8 mouse cellular contexts compared by ENCODE assay signal in genomic region chr4:106708408-106708807, GRCm38 (mm10). TPM values are rescaled to one million over a fixed set of nuclear protein-coding genes. Genes with fewer than 3 reads are reported as not detected.
DNase-seq lines count a peak whose midpoint lies in the region; ATAC-seq and TF ChIP-seq lines count a peak whose summit lies in the region.

No protein-coding gene starts in this region.

- H3K9ac ChIP-seq in forebrain, embryonic 14.5 days (ENCODE audit: low read length) = no peak overlapping the region; the same call in 1 of the 2 replicates
- no peak overlapping the region for H3K9ac ChIP-seq in lung, embryonic 14.5 days

- WGBS in forebrain, embryonic 14.5 days = 3% methylated on average over 8 of the region's 8 CpGs
- WGBS in lung, embryonic 14.5 days = 0% methylated on average over 8 of the region's 8 CpGs

- TF ChIP-seq CTCF in lung, embryonic 14.5 days (IDR thresholded peaks at IDR 0.05; ENCODE audit: low read depth) = peak; percentile 98

- H3K4me1 ChIP-seq in forebrain, embryonic 14.5 days (ENCODE audit: control insufficient read depth, insufficient read depth, low read length) = peaks cover 19% of the 10 kb centered on the region
- no peaks in the 10 kb centered on the region for H3K4me1 ChIP-seq in lung, embryonic 14.5 days (ENCODE audit: insufficient read depth)

- H3K4me3 ChIP-seq in forebrain, embryonic 14.5 days (ENCODE audit: low read depth, low read length) = no peak overlapping the region
- H3K4me3 ChIP-seq in lung, embryonic 14.5 days (ENCODE audit: low read depth, low read length) = no peak overlapping the region

- no peaks in the 10 kb centered on the region for H3K27me3 ChIP-seq in forebrain, embryonic 14.5 days (replicated peaks; ENCODE audit: control insufficient read depth, insufficient read depth, low read length)
- H3K27me3 ChIP-seq in lung, embryonic 14.5 days (ENCODE audit: insufficient read depth, low read length) = no peaks in the 10 kb centered on the region

- no peaks in the 10 kb centered on the region for H3K36me3 ChIP-seq in forebrain, embryonic 14.5 days (ENCODE audit: control insufficient read depth, insufficient read depth, low read length)
- H3K36me3 ChIP-seq in lung, embryonic 14.5 days (ENCODE audit: insufficient read depth) = no peaks in the 10 kb centered on the region

- H3K4me2 ChIP-seq in forebrain, embryonic 14.5 days (ENCODE audit: low read length) = 0 out of 2 replicates have a peak overlapping the region, but pooled peaks have one; percentile 5
- H3K4me2 ChIP-seq in lung, embryonic 14.5 days = peak overlapping the region; percentile 49

- no peak overlapping the region for H3K27ac ChIP-seq in forebrain, embryonic 14.5 days (ENCODE audit: low read depth, low read length)
- H3K27ac ChIP-seq in lung, embryonic 14.5 days (ENCODE audit: low read depth) = no peak overlapping the region

- DNase-seq in ES-CJ7 (ENCODE audit: low read depth, low spot score) = peak; percentile 81
- DNase-seq in c-Kit-positive CD71-positive TER-119-positive erythroid progenitor cells, embryonic 14.5 days (ENCODE audit: low spot score) = peak; percentile 63
- peak; percentile 80 for DNase-seq in forebrain, embryonic 14.5 days (ENCODE audit: low spot score)
- DNase-seq in heart, postnatal 25 days (ENCODE audit: low spot score) = peak; percentile 25
- peak; percentile 55 to 86 for DNase-seq in layer of hippocampus, adult 8-10 months (ENCODE audit: low spot score in 2 of 2)
- peak; percentile 89 for DNase-seq in lung, embryonic 14.5 days
- DNase-seq in ovary, adult 18-20 months (ENCODE audit: low spot score) = peak; percentile 42
- peak; percentile 22 to 48 for DNase-seq in thymus, adult 18-20 months

- H3K9me3 ChIP-seq in forebrain, embryonic 14.5 days (replicated peaks; ENCODE audit: control insufficient read depth, low read length) = no peaks in the 10 kb centered on the region
- H3K9me3 ChIP-seq in lung, embryonic 14.5 days (ENCODE audit: low read depth, low read length) = no peaks in the 10 kb centered on the region

- ATAC-seq in forebrain, embryonic 14.5 days = peak; percentile 47
- peak; percentile 35; the same call in 1 of the 2 replicates for ATAC-seq in lung, embryonic 14.5 days (ENCODE audit: insufficient read depth)

- intact Hi-C loops in heart, postnatal 25 days (cut with DNase I) = loop anchor here (1.0 to 10.0 kb wide), 3 partner anchors 77 to 234 kb away; no protein-coding TSS in a partner anchor

RNA-seq across cellular contexts. Expression of gene Mroh7, which starts 22.3 kb away (rescaled TPM):
- 0.09 and 0.18 TPM in 2 replicates for polyA plus RNA-seq in forebrain, embryonic 14.5 days (2014; fragmentation: Nextera tagmentation; extraction: Ambion mirVana)
- total RNA-seq in heart, postnatal 25 days (2021) = under 1 TPM; 0.08 to 0.22 TPM
- 1 to 10 TPM; 4.4 to 4.6 (median 4.5) TPM for total RNA-seq in layer of hippocampus, adult 8-10 months (2022)
- polyA plus RNA-seq in lung, embryonic 14.5 days (2014; fragmentation: Nextera tagmentation; extraction: Ambion mirVana) = 0.08 and 0.22 TPM in 2 replicates

RNA-seq across cellular contexts. Expression of gene Fam151a, which starts 25.3 kb away (rescaled TPM):
- polyA plus RNA-seq in forebrain, embryonic 14.5 days (2014; fragmentation: Nextera tagmentation; extraction: Ambion mirVana) = not detected in 2 replicates
- under 1 TPM; 0.39 to 0.64 TPM for total RNA-seq in heart, postnatal 25 days (2021)
- total RNA-seq in layer of hippocampus, adult 8-10 months (2022) = not detected
- 0.27 and 0.30 TPM in 2 replicates for polyA plus RNA-seq in lung, embryonic 14.5 days (2014; fragmentation: Nextera tagmentation; extraction: Ambion mirVana)

RNA-seq across cellular contexts. Expression of gene Ttc4, which starts 29.7 kb away (rescaled TPM):
- 106 and 107 TPM in 2 replicates for polyA plus RNA-seq in forebrain, embryonic 14.5 days (2014; fragmentation: Nextera tagmentation; extraction: Ambion mirVana)
- total RNA-seq in heart, postnatal 25 days (2021) = 10 to 100 TPM; 17.0 to 17.3 TPM
- total RNA-seq in layer of hippocampus, adult 8-10 months (2022) = 10 to 100 TPM; 37.4 to 64.6 (median 50.1) TPM
- polyA plus RNA-seq in lung, embryonic 14.5 days (2014; fragmentation: Nextera tagmentation; extraction: Ambion mirVana) = 79.1 and 80.4 TPM in 2 replicates

RNA-seq across cellular contexts. Expression of gene Pars2, which starts 57.5 kb away (rescaled TPM):
- polyA plus RNA-seq in forebrain, embryonic 14.5 days (2014; fragmentation: Nextera tagmentation; extraction: Ambion mirVana) = 11.7 and 12.7 TPM in 2 replicates
- 1 to 10 TPM; 4.2 to 5.6 TPM for total RNA-seq in heart, postnatal 25 days (2021)
- 1 to 10 TPM; 5.1 to 9.5 (median 8.5) TPM for total RNA-seq in layer of hippocampus, adult 8-10 months (2022)
- 14.3 and 14.5 TPM in 2 replicates for polyA plus RNA-seq in lung, embryonic 14.5 days (2014; fragmentation: Nextera tagmentation; extraction: Ambion mirVana)

Comparison
In these comparisons a context has a peak if more than half of its experiments do, and no peak if none do; other contexts are left out.
1. DNase-seq: peak in every context shown above with its lines; median percentile 89 in lung, embryonic 14.5 days; 81 in ES-CJ7; 80 in forebrain, embryonic 14.5 days; 70 in layer of hippocampus, adult 8-10 months; 63 in c-Kit-positive CD71-positive TER-119-positive erythroid progenitor cells, embryonic 14.5 days; 42 in ovary, adult 18-20 months; 35 in thymus, adult 18-20 months; 25 in heart, postnatal 25 days.
2. RNA of gene Mroh7, which starts 22.3 kb away (total RNA-seq): 4.4 to 4.6 TPM in layer of hippocampus, adult 8-10 months; 0.08 to 0.22 TPM in heart, postnatal 25 days; every median in the first group is over 4 times any median in the second.